Mouse (Mus musculus) embryonic facial prominence, embryonic 13.5 days (tissue): ENCODE measurements around the gene Gsdma3. TPM values are rescaled to one million over a fixed set of nuclear protein-coding genes. Genes with fewer than 3 reads are reported as not detected.
"Not testable (repeated sequence)": the region's sequence is repeated elsewhere in the genome, so short reads cannot be mapped to it uniquely, and the experiment has no call there.

ENCODE experiments used
- ATAC-seq: fragments of 200-750 bp; cut with Nextera tagmentation; 2 replicates; pipeline ENCODE4 v1.8.0; 2017; ENCODE audit warnings: low read depth; ENCODE audit not compliant: insufficient number of reproducible peaks, insufficient read depth, low FRiP score, low TSS enrichment
- H3K27ac ChIP-seq: fragments of 300-500 bp; sonication (generic); 2 replicates; pipeline ENCODE4 v1.5.1; 2015; ENCODE audit warnings: moderate library complexity, mild to moderate bottlenecking, inconsistent platforms
- H3K27me3 ChIP-seq: fragments of 300-500 bp; sonication (generic); 2 replicates; pipeline ENCODE4 v1.6.1; 2015; ENCODE audit warnings: mild to moderate bottlenecking, inconsistent platforms
- H3K36me3 ChIP-seq: fragments of 300-500 bp; sonication (generic); 2 replicates; pipeline ENCODE4 v1.6.1; 2015; ENCODE audit warnings: mild to moderate bottlenecking, inconsistent platforms
- H3K4me1 ChIP-seq: fragments of 300-500 bp; sonication (generic); 2 replicates; pipeline ENCODE4 v1.6.1; 2015; ENCODE audit warnings: inconsistent platforms
- H3K4me2 ChIP-seq: fragments of 300-500 bp; sonication (generic); 2 replicates; pipeline ENCODE4 v1.6.1; 2015; ENCODE audit warnings: moderate library complexity, mild to moderate bottlenecking, inconsistent platforms
- H3K4me3 ChIP-seq: fragments of 300-500 bp; sonication (generic); 2 replicates; pipeline ENCODE4 v1.5.1; 2015; ENCODE audit warnings: mild to moderate bottlenecking, inconsistent platforms
- H3K9ac ChIP-seq: fragments of 300-500 bp; sonication (generic); 2 replicates; pipeline ENCODE4 v1.6.1; 2015; ENCODE audit warnings: mild to moderate bottlenecking, inconsistent platforms
- H3K9me3 ChIP-seq: fragments of 300-500 bp; sonication (generic); 2 replicates; pipeline ENCODE4 v1.6.1; 2016; ENCODE audit warnings: inconsistent platforms
- WGBS: fragments of 180-500 bp; shearing (Covaris S2); methylation state at CpG from one replicate; pipeline ENCODE4 v1.1.7; 2015; ENCODE audit warnings: mixed read lengths; 5-methylcytosine and 5-hydroxymethylcytosine counted together
- polyA plus RNA-seq: library from polyadenylated mRNA; unstranded; fragments of >200 nt; fragmentation: Nextera tagmentation; extraction: Ambion mirVana; gene quantifications from 2 replicates; pipeline ENCODE4 v1.2.1, GENCODE M21; 2015

Gsdma3 gene
- polyA plus RNA-seq, 1 experiment from 2014 or later: not detected

- Histone ChIP-seq H3K9me3 (no peaks in the 10 kb centered on the region), H3K4me2 (0 out of 2 replicates have a peak within 1 kb of the TSS, but pooled peaks have one; percentile 3), H3K4me3 (no peak within 1 kb of the TSS), H3K36me3 (no peaks in the 10 kb centered on the region), H3K4me1 (peaks cover 12% of the 10 kb centered on the region; the same call in 1 of the 2 replicates), H3K9ac (0 out of 2 replicates have a peak within 1 kb of the TSS, but pooled peaks have one; percentile 44), H3K27me3 (peaks cover 56% of the 10 kb centered on the region), H3K27ac (no peak within 1 kb of the TSS)
- ATAC-seq: no peak
- 79% methylated on average over 8 of the region's 8 CpGs for WGBS
Observed at GRCm38 (mm10) chr11:98597991-98598390, 28.2 kb upstream of the Gsdma3 start, which contains the start of gene Lrrc3c. Gene Lrrc3c (plus strand): TSS chr11:98598291.

GRCm38 (mm10) chr11:98598851-98599290 lies 27.3 kb upstream of the Gsdma3 start:
- Histone ChIP-seq H3K27me3 (peaks cover 61% of the 10 kb centered on the region), H3K4me3 (no peak overlapping the region), H3K4me2 (0 out of 2 replicates have a peak overlapping the region, but pooled peaks have one; percentile 3), H3K9me3 (no peaks in the 10 kb centered on the region), H3K36me3 (no peaks in the 10 kb centered on the region), H3K4me1 (peaks cover 12% of the 10 kb centered on the region; the same call in 1 of the 2 replicates), H3K9ac (no peak overlapping the region), H3K27ac (no peak overlapping the region)
- no peak for ATAC-seq
- 62% methylated on average over 18 of the region's 18 CpGs for WGBS

- H3K9me3 ChIP-seq: no peaks in the 10 kb centered on the region
- peaks cover 12% of the 10 kb centered on the region; the same call in 1 of the 2 replicates for H3K4me1 ChIP-seq
- WGBS: 45% methylated on average over 18 of the region's 18 CpGs
- peaks cover 61% of the 10 kb centered on the region for H3K27me3 ChIP-seq
- no peak overlapping the region for H3K4me3 ChIP-seq
- H3K36me3 ChIP-seq: no peaks in the 10 kb centered on the region
- ATAC-seq: no peak
- H3K9ac ChIP-seq: no peak overlapping the region
- H3K27ac ChIP-seq: no peak overlapping the region
- H3K4me2 ChIP-seq: no peak overlapping the region
Observed at GRCm38 (mm10) chr11:98599291-98599690, 26.9 kb upstream of the Gsdma3 start.

- no peak overlapping the region for H3K27ac ChIP-seq
- H3K4me3 ChIP-seq: peak overlapping the region; percentile 24
- H3K4me2 ChIP-seq: peak overlapping the region; percentile 44
- no peaks in the 10 kb centered on the region for H3K36me3 ChIP-seq
- peaks cover 12% of the 10 kb centered on the region; the same call in 1 of the 2 replicates for H3K4me1 ChIP-seq
- ATAC-seq: no peak
- H3K9me3 ChIP-seq: no peaks in the 10 kb centered on the region
- H3K27me3 ChIP-seq: peaks cover 63% of the 10 kb centered on the region
- WGBS: 3% methylated on average over 20 of the region's 20 CpGs
- no peak overlapping the region for H3K9ac ChIP-seq
Observed at GRCm38 (mm10) chr11:98602090-98602690, 24.0 kb upstream of the Gsdma3 start.

GRCm38 (mm10) chr11:98603953-98604352 lies 22.2 kb upstream of the Gsdma3 start:
- no peak overlapping the region for H3K27ac ChIP-seq
- H3K36me3 ChIP-seq: no peaks in the 10 kb centered on the region
- H3K4me2 ChIP-seq: no peak overlapping the region
- peaks cover 50% of the 10 kb centered on the region for H3K27me3 ChIP-seq
- H3K9me3 ChIP-seq: no peaks in the 10 kb centered on the region
- peaks cover 7% of the 10 kb centered on the region; the same call in 1 of the 2 replicates for H3K4me1 ChIP-seq
- WGBS: 80% methylated on average over 2 of the region's 2 CpGs
- no peak for ATAC-seq
- no peak overlapping the region for H3K4me3 ChIP-seq
- H3K9ac ChIP-seq: no peak overlapping the region

- H3K4me2 ChIP-seq, ATAC-seq, H3K9me3 ChIP-seq, H3K4me3 ChIP-seq, H3K36me3 ChIP-seq, H3K4me1 ChIP-seq, H3K27ac ChIP-seq, H3K9ac ChIP-seq: not testable (repeated sequence)
- 65% methylated on average over 6 of the region's 6 CpGs for WGBS
- peaks cover 48% of the 10 kb centered on the region for H3K27me3 ChIP-seq
Observed at GRCm38 (mm10) chr11:98604911-98605310, 21.2 kb upstream of the Gsdma3 start.

GRCm38 (mm10) chr11:98606763-98607162 lies 19.4 kb upstream of the Gsdma3 start:
- Histone ChIP-seq H3K4me3 (no peak overlapping the region), H3K27me3 (peaks cover 30% of the 10 kb centered on the region), H3K36me3 (no peaks in the 10 kb centered on the region), H3K4me2 (no peak overlapping the region), H3K4me1 (peaks cover 5% of the 10 kb centered on the region; the same call in 1 of the 2 replicates), H3K9ac (no peak overlapping the region), H3K9me3 (no peaks in the 10 kb centered on the region), H3K27ac (no peak overlapping the region)
- 11% methylated on average over 3 of the region's 3 CpGs for WGBS
- no peak for ATAC-seq

- no peak overlapping the region for H3K9ac ChIP-seq
- H3K4me3 ChIP-seq: no peak overlapping the region
- no peak for ATAC-seq
- H3K4me2 ChIP-seq: no peak overlapping the region
- H3K36me3 ChIP-seq: no peaks in the 10 kb centered on the region
- 92% methylated on average over 13 of the region's 13 CpGs for WGBS
- H3K9me3 ChIP-seq: 0 out of 2 replicates have a peak, but pooled peaks cover 5% of the 10 kb centered on the region
- no peaks in the 10 kb centered on the region for H3K4me1 ChIP-seq
- H3K27ac ChIP-seq: no peak overlapping the region
- H3K27me3 ChIP-seq: no peaks in the 10 kb centered on the region
Observed at GRCm38 (mm10) chr11:98620791-98621190, 5.4 kb upstream of the Gsdma3 start.

GRCm38 (mm10) chr11:98623981-98624380 lies 2.2 kb upstream of the Gsdma3 start:
- H3K4me2 ChIP-seq, H3K27ac ChIP-seq, H3K9me3 ChIP-seq, H3K36me3 ChIP-seq, H3K27me3 ChIP-seq, H3K4me3 ChIP-seq, ATAC-seq, H3K4me1 ChIP-seq, H3K9ac ChIP-seq: not testable (repeated sequence)
- WGBS: 70% methylated on average over 6 of the region's 6 CpGs

GRCm38 (mm10) chr11:98624381-98624780 lies 1.8 kb upstream of the Gsdma3 start:
- H3K27ac ChIP-seq, H3K36me3 ChIP-seq, H3K4me1 ChIP-seq, H3K4me3 ChIP-seq, H3K9me3 ChIP-seq, H3K9ac ChIP-seq, ATAC-seq, H3K4me2 ChIP-seq, H3K27me3 ChIP-seq: not testable (repeated sequence)
- 89% methylated on average over 2 of the region's 2 CpGs for WGBS

GRCm38 (mm10) chr11:98628706-98629105 lies 2.5 kb downstream of the Gsdma3 start:
- no peak overlapping the region for H3K27ac ChIP-seq
- no peak for ATAC-seq
- 98% methylated on average over 3 of the region's 3 CpGs for WGBS

GRCm38 (mm10) chr11:98630646-98631045 lies 4.5 kb downstream of the Gsdma3 start:
- ATAC-seq: no peak
- Histone ChIP-seq H3K27me3 (peaks cover 3% of the 10 kb centered on the region; the same call in 1 of the 2 replicates), H3K4me1 (no peaks in the 10 kb centered on the region), H3K4me3 (no peak overlapping the region), H3K27ac (no peak overlapping the region), H3K9ac (no peak overlapping the region), H3K36me3 (no peaks in the 10 kb centered on the region), H3K4me2 (no peak overlapping the region), H3K9me3 (no peaks in the 10 kb centered on the region)
- 81% methylated on average over 5 of the region's 5 CpGs for WGBS

More at GRCm38 (mm10) chr11:98628706-98629105, 2.5 kb downstream of the Gsdma3 start:
- Histone ChIP-seq H3K36me3 (no peaks in the 10 kb centered on the region), H3K27me3 (peaks cover 3% of the 10 kb centered on the region; the same call in 1 of the 2 replicates), H3K9me3 (0 out of 2 replicates have a peak, but pooled peaks cover 3% of the 10 kb centered on the region), H3K4me1 (no peaks in the 10 kb centered on the region), H3K4me2 (no peak overlapping the region), H3K4me3 (no peak overlapping the region), H3K9ac (no peak overlapping the region)
